Mouse (Mus musculus) liver, adult 10 weeks (tissue): ENCODE measurements around the gene Homer3. TPM values are rescaled to one million over a fixed set of nuclear protein-coding genes. Genes with fewer than 3 reads are reported as not detected.

Experiments used
- polyA plus RNA-seq: library from polyadenylated mRNA; stranded (reverse); fragments of 350-450 nt; fragmentation: Illumina TruSeq; extraction: RNeasy Lipid Tissue Mini Kit (QIAGEN cat#74804); gene quantifications from one replicate; pipeline ENCODE4 v1.2.3, GENCODE M21; 2014; ENCODE audit warnings: low read depth, low replicate concordance

The Homer3 gene
- not detected for polyA plus RNA-seq

DNA sequence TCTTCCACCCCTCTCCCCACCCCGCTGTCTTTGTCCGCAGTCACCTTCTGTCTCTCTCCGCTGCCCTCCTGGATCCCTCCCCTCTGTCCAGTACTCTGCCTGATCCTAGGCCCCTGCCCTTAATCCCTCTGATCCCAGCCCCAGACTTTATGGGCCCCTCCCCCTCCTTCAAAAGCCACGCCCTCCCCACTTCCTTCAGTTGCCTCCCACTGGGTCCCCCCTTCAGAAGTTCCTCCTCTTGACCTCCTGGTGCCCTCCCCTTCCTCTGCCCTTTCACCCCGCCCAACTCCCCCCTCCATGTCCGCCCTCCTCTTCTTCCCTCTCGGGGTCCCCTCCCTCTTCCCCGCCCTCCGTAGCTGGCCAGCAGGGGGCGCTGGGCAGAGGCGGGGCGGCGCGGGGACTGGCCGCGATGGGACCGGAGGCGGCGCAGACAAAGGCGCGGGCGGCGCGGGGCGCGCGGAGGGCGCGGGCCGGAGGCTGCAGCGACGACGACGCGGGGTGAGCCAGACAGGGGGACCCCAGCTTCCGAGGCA, at the start of gene Homer3:
Gene Homer3 (plus strand): TSS at position 225 of the 533 bp plus-strand sequence.

DNA sequence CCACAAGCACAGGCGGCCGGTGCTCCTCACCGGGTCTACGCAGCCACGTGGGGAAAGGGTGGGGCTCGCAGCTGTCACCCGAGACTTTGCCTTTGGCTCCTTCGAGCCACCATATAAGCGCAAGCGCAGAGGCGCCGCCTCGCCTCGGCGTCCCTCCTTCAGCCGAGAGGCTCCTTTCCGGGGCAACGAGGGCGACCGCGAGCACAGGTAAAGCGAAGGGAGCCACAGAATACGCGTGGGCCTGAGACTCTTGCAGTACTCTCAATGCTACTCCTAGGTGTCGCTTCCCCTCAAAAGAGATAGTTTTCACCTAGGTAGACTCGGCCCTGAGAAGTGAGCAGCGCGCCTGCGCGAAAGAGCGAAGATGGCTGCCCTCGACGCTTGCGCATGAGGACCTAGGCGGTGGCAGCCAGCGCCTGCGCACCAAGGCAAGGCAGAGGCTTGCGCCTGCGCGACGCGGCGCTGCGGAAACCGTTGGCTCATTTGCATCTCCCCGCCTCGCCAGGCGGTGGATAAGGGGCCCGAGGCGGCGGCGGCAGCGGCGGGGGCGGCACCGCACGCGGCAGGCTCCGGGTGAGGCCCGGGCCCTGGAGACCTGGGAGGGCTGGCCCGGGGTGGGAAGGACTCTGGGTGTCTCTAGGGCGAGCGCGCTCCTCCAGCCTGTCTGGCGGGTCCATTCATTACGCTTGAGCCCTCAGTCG, 48.4 kb upstream of the Homer3 start, which contains the start of the genes Sugp2 and Armc6:
Gene Sugp2 (plus strand): TSS at position 147 of the 701 bp plus-strand sequence.
Gene Armc6 (minus strand): TSS at position 387 of the 701 bp plus-strand sequence.

DNA sequence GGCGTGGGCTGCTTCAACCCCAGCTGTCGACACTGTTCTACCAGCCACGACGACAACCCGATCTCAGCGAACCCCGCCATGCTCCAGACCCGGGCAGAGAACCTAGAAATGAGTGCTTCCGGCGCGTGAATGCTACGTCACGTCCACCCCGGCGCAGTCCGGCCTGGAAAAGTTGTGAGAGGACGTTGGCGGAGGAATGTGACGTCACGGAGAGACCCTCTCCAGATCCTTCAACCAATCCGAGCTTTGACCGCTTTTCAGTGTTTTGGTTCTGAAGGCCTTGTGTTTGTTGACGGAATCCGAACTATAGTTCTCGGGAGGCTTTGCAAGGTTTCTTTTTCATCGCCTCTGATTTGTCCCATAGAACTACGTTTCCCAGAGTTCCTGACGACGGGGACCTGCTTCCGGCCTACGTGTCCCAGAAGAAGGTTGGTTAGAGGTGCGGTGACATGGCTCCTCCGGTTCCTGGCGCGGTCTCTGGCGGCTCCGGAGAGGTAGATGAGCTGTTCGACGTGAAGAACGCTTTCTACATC, 19.8 kb downstream of the Homer3 start, which contains the start of the genes Ddx49 and Cope:
Gene Ddx49 (minus strand): TSS at position 132 of the 533 bp plus-strand sequence.
Gene Cope (plus strand): TSS at position 161 of the 533 bp plus-strand sequence.

GRCm38 (mm10) chr8:70315624-70316510, 33.2 kb downstream of the Homer3 start, which contains the start of gene Cers1:
TSS of gene Cers1 (plus strand) at chr8:70315775.

GRCm38 (mm10) chr8:70329124-70329834, 46.7 kb downstream of the Homer3 start, which contains the start of gene Gdf1:
TSS of gene Gdf1 (plus strand) at chr8:70329817.

Other genes with a start within 250 kb of the Homer3 start
- gene Mau2, start 240.1 kb upstream of the Homer3 start, polyA plus RNA-seq = 4.5 TPM
- 3.7 TPM for gene Sugp1, start 240.0 kb upstream of the Homer3 start, polyA plus RNA-seq
- 11.7 TPM for gene Tm6sf2, start 209.9 kb upstream of the Homer3 start, polyA plus RNA-seq
- gene Hapln4, start 199.4 kb upstream of the Homer3 start, polyA plus RNA-seq = 1.4 TPM
- gene Ncan, start 162.0 kb upstream of the Homer3 start, polyA plus RNA-seq = not detected
- 2.1 TPM for gene Nr2c2ap, start 151.5 kb upstream of the Homer3 start, polyA plus RNA-seq
- 1.4 TPM for gene Rfxank, start 143.7 kb upstream of the Homer3 start, polyA plus RNA-seq
- gene Borcs8, start 143.3 kb upstream of the Homer3 start, polyA plus RNA-seq = 5.6 TPM
- not detected for gene Mef2b, start 143.1 kb upstream of the Homer3 start, polyA plus RNA-seq
- 3.0 TPM for gene Tmem161a, start 110.5 kb upstream of the Homer3 start, polyA plus RNA-seq
- gene Slc25a42, start 70.5 kb upstream of the Homer3 start, polyA plus RNA-seq = 12.2 TPM
- 2.6 TPM for gene Sugp2, start 48.6 kb upstream of the Homer3 start, polyA plus RNA-seq
- 0.87 TPM for gene Armc6, start 48.4 kb upstream of the Homer3 start, polyA plus RNA-seq
- 3.4 TPM for gene Ddx49, start 19.7 kb downstream of the Homer3 start, polyA plus RNA-seq
- gene Cope, start 19.7 kb downstream of the Homer3 start, polyA plus RNA-seq = 4.9 TPM
- not detected for gene Cers1, start 32.9 kb downstream of the Homer3 start, polyA plus RNA-seq
- not detected for gene Gdf1, start 47.0 kb downstream of the Homer3 start, polyA plus RNA-seq
- gene Upf1, start 70.5 kb downstream of the Homer3 start, polyA plus RNA-seq = 2.4 TPM
- gene Comp, start 90.7 kb downstream of the Homer3 start, polyA plus RNA-seq = not detected
- gene Crtc1, start 156.8 kb downstream of the Homer3 start, polyA plus RNA-seq = 0.74 TPM
- 1.5 TPM for gene Klhl26, start 194.1 kb downstream of the Homer3 start, polyA plus RNA-seq
- gene Tmem59l, start 204.5 kb downstream of the Homer3 start, polyA plus RNA-seq = not detected
- not detected for gene Crlf1, start 210.3 kb downstream of the Homer3 start, polyA plus RNA-seq
- gene Rex1bd, start 223.9 kb downstream of the Homer3 start, polyA plus RNA-seq = 2.4 TPM
- gene Uba52, start 228.0 kb downstream of the Homer3 start, polyA plus RNA-seq = 13.6 TPM
- gene Fkbp8, start 244.9 kb downstream of the Homer3 start, polyA plus RNA-seq = 10.3 TPM
- 11.4 TPM for gene Kxd1, start 245.1 kb downstream of the Homer3 start, polyA plus RNA-seq